Mouse (Mus musculus) retina, postnatal 7 days (tissue): ENCODE data around the gene Pnpla5.
"Not testable (repeated sequence)": the region's sequence is repeated elsewhere in the genome, so short reads cannot be mapped to it uniquely, and the experiment has no call there.

ENCODE experiments used
- DNase-seq: peaks from one replicate; pipeline ENCODE4 v3.0.0-alpha.2; 2012; ENCODE audit warnings: low read depth, low spot score

Pnpla5 gene

DNA sequence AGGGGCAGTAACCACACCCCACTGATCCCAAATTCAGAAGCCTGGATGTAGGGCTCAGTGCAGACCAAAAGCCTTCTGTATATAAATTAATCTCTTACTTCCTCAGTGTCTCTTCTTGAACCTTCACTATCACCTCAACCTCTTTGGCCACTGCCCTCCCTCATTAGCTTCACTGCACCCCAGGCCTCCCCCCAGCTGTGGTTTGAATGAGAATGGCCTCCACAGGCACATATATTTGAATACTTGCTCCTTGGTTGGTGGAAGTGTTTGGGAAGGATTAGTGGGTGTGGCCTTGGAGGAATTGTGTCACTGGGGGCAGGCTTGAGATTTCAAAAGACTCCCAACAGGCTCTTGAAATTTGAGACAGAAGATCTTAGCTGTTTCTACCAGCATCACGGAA is 6.5 kb downstream of the Pnpla5 start:
- DNase-seq: no peak

DNA sequence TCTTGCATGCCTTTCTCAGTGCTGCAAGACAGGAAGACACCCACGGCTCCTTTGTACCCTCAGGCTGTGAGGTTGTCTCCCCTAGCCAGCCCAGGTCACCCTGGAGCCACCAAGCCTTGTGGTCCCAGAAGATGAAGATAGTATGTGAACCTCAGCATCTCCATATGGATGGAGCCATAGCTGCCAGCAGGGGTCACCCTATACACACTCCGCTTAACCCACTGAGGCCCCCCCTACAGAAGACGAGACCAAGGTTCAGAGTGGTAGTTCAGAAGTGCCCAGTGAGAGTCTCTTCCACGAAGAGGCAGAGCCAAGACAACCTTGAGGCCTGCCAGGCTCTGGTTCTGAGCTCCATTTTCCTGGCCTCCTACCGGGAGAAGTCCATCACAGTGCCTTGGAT is 7.2 kb downstream of the Pnpla5 start:
- DNase-seq: no peak

DNA sequence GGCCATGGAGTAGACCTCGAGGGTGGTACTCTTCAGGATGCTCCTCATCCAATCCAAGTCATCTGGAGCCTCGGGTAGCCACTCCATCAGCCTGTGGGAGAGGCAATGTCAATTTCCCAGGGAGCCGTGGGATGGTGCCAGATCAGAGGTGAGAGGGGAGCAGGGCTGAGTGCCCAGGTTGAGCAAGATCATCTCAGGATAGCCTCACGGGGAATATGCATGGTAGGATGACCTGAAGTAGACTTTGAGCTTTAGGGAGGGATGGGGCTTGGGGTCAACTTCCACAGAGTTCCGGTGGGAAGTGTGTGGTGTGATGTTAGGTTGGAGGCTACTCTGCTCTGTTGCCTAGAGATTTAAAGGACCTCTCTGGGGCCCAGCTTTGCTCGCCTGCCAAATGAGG is 9.1 kb downstream of the Pnpla5 start:
- DNase-seq: no peak

DNA sequence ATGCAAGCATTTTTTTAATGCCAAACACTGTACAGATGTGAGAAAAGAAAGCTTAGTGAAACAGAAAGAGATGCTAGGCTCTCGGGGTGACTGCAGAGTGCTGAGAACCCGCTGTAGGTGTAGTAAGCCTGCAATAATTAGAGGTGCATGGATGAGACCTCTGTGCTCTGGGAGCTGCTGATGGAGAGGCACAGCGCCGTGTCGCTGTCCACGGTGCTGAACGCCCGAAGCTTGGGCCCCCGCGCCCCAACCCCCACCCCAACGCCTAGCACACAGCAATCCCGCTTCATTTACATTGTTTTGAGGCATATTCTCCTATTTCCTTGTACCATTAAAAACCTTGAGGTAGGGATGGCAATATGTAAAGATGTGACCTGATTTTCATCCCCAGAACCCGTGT is 14.1 kb downstream of the Pnpla5 start:
- no peak for DNase-seq

DNA sequence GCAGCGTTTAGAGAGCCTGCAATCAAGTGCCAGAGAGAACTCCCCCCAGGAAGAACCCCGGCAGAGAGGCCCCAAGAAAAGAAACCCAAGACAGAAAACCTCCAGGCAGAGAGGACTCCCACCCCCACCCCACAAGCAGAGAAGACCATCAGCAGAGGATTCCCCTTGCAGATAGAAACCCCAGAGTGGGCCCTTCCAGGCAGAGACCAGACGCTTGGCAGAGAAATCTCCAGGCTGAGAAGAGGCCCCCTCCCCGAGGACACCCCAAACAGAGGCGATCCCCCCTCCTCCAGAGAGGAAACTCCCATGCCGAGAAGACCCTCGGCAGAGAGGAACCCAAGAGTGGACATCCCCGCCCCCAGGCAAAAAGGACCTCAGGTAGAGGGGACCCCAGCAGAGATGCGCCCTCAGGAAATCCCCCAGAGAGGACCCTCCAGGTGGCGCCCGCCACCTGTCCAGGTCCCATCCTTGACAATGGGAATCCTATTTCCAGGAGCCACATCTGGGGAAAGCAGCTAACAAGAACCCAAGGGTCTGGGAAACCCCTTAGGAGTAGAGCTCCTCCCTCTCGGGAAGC is 17.0 kb downstream of the Pnpla5 start:
- DNase-seq: no peak

DNA sequence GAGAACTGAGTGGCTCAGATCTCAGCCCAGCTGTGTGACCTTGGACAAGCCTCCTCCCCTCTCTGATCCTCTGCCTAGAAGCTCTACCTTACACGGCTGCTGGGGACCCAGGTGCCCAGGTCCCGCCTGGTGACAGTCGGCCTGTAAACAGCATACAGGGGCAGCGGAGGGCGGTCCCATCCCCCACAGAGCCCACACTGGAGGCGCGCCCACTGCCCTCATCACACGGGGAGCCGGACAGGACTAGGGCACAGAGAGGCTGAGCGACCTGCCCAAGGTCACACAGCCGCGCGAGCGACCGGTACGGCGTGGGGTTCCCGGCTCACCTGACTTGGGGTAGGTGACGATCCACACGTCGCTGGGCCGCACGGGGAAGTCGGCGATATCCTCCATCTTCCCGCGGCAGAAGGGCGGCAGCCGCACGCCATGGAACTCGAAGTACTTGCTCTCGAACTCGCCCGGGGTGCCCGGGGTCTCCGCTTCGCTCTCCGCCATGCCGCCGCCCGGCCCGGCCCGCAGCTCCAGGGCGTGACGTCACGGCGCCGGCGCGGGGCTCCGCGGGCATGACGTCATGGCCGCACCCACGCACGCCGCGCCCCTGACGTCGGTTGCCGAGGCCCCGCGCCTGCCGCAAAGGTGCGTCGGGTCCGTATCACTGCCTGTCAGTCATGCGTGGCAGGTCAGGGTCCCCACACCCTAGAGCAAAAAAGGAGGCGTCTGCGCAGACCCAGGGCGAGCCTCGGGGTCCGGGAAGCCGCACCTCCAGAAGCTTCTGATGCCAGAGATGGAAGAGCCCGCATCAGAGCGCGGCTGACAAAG is 17.7 kb downstream of the Pnpla5 start, which contains the start of gene Sult4a1:
Gene Sult4a1 (minus strand): TSS at position 650 of the 819 bp plus-strand sequence.
- no peak for DNase-seq

DNA sequence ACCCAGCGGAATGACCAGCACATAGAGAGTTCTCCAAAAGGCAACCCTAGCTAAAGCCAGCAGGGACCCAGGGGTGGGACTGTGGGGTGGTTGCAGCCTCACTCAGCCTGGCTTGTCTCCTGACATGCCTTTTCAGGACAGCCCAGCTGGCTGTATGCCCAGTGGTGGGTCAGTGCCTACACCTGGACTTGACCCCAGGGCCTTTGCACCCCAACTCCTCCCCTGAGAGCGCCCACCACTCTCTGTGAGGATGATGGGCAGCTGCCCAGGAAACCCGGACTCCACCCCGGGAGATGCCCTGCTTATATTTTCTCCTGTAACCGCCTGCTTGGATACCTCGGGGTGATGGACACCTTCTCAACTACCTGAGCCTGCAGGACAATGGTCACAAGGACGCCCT is 18.3 kb downstream of the Pnpla5 start:
- DNase-seq: no peak

DNA sequence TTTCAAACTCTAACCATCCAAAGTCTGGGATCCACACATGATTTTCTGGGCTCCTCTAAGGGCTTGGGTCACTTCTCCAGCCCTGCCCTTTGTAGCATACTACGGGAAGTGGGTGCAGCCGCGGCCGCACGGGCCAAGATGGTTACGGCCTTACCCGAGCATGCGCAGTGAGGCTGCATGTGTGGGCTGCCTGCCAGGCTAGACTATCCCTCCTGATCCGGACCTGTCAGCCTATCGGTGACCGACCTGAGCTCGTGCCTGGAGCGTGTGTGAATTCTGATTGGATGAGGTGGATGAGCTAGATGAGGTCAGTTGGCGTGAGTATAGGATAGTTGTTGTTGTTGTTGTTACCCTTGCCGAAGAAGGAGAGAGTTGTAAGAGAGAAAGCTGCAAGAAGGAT is 25.4 kb downstream of the Pnpla5 start:
- not testable (repeated sequence) for DNase-seq

DNA sequence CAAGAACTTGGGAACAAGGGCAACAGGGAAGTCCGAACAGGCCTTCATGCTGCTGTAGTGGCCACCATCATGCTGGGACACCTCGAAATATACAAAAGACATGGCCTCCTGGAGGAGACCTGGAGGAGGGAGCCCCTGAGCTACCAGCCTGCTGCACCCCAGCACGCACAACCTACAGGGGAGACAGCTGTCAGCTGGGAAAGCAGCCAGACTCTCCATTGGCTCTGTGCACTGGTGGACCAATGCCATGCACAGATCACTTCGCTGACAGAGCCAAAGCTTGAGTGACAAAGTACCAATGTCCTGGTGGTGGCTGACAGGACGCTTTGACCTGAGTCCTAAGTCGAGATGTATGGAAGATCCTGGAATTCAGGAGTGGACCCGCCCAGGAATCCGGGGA is 26.9 kb downstream of the Pnpla5 start:
- no peak for DNase-seq

DNA sequence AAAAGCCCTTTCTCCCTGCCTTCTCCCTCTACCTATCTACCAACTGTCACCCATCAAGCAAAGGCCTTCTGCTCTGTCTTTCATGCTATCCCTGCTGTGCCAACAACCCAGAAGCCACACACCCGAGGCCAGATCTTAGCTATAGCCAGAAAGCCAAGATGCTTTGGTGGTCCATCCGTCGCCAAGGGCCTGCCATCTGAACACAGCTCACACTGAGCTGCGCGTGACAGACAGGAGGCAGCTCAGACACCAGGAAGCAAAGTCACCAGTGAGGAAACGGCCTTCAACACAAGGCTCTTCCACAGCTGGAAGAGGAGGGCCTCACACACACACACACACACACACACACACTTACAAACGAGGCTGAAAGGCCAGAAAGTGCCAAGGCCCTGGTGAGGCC is 28.1 kb downstream of the Pnpla5 start:
- DNase-seq: no peak

DNA sequence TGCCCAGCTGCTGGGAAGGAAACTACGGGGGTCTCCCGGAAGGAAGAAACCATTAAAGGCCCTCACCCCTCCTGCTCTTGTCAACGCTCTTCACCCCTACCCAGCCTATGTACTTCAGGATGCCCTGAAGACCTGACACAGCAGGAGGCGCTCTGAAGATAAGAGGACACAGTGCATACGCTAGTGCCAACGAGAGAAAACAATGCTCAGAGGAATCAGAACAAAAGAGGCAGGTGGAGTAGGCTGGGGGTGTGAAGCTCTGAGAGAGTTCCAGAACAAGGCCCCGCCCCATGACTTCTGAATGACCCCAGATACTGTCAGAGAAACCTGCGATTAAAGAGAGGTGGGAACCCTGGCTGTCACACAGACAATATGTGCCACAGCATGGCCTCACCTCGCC is 36.2 kb downstream of the Pnpla5 start:
- no peak for DNase-seq

DNA sequence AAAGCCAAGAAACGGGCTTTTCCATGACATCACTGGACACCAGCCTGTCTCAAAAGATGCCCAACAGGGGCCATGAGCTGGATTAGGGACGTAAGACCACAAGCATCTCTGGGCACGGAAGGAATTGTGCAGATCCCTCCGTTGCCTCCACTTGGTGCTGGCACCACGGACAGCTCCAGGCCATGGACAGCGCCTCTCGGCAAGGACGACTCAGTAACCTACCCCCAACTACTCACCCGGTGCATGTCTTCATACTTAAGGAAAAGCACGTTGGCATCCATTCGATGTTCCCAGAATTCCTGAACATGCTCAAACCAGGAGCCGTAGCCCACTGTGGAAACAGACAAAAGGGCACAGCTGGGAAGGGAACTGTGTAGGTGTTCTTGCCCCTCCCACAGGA is 36.6 kb downstream of the Pnpla5 start:
- DNase-seq: no peak

DNA sequence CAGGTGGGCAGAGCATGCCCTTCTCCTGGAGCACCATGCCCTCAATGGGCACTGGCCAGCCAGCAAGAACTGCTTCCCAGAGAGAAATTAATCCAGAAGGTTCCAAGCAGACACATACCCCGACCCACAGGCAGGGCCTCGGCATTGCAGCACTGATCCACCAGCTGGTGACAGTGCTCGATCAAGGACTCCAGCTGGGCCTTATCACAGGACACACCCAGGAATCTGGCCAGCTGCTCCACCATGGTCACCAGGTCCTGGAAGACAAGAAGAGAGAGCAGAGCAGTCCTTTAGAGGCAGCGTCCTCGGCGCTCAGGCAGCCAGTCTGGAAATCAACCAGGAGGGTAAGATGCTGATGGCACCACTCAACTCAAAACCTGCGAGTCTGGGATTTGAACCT is 42.9 kb downstream of the Pnpla5 start:
- no peak for DNase-seq

DNA sequence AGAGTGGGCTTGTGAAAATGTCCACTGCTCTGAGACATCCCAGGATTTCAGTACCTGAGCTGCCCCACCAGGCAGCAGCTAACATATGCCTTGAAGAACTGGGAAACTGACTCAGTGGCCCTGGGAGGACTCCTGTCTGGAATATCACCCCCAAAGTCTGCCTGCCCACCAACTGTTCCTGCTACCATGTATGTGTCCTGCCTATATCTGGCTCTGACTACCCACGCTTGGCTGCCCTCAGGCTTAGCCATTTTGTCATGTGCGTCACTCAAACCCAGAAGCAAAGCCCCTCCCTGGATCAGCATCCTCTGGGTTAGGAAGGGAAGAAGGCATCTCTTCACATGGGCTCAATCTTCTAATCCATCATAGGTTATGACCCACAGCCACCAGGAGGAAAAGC is 43.5 kb downstream of the Pnpla5 start:
- no peak for DNase-seq

DNA sequence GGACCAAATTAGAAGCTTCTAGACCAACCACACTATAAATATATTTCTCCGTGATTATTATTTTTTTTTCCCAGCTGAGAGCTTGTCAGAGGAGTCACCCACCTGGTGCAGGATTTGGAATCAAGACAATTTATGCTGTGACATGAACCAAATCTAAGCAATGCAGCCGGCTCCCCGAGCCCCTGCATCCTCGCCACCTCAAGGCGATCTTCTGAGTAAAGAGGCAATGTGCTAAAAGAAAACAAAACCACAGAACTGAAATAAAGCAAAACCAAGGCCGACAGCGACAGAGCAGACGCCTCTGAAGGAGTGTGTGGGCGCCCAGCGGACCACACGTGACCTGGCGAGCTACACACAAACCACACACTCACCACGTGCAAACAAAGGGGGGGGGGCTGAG is 44.3 kb downstream of the Pnpla5 start:
- DNase-seq: no peak

DNA sequence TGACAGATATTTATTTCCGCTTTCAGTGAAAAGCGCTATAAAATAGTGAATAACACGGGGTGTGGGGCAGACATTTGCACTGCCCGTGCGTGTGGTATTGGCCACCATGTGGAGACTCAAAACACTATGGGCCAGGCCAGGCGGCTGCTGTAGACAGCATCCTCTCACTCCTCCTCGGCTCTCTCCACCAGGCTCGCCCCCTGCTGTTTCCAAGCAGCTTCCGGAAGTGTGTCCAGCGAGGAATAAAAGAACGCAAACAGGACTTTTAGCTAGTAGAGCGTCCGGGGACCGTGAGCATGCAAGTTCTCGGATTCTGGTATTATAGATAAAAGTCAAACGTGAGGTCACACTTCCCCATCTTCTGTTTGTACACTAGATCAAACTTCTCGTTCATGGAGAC is 45.8 kb downstream of the Pnpla5 start:
- no peak for DNase-seq

DNA sequence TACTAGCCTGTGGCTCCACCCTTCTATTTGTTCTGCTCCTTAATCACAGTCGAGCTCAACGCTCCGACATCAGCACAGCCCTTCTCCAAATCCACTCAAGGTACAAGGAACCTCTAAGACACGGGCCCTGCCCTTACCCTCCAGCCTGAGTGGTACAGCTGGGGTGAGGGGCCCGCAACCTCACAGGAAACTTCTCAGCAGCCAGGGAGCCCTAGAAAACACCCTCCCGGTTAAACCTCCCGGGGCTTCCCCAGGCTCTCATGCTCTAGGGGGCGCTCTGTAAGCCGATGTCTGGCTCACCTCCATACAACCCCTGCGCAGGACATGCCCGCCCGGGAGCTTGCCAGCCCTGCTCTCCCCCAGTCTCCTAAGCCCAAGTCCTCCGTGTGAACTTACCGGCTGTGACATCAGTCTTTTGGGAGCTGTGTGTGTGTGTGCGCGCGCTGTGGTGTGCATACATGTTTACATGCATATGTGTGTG is 48.2 kb downstream of the Pnpla5 start:
- DNase-seq: no peak

DNA sequence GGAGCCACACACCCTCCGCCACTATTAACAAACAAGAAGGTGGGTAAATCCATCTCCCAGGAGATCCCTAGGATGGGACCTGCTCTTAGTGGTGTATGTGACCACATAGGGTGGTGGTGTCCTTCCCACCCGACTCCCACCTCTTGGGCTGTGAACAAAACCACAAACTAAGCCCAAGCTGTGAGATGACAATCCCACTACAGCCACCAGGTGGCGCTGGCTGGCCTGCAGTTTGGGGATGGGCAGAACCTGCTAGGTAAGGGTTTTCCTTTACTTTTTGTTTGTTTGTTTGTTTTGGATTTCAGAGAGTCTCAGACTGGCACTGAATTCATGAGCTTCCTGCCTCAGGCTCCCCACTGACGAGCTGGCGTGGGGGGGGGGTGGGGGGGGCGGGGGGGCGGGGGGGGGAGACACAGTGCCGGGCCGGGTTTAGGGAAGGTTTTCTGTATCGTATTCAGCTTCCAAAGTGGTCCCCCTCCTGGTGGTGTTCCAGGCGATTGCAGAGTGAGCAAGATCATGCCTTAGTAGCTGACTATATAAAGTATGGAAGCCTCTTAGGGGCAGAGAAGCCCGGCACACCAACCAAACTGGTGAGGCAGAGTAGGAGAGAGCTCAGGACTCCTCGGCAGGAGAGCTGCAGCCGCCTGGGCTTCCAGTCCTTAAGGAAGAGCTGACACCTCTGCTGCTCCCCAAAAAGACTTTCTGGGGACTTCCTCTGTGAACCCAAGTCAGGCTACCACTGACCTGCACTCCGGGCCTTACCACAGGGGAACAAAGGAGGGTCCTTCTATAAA is 48.9 kb downstream of the Pnpla5 start:
- DNase-seq: peak; percentile 64

DNA sequence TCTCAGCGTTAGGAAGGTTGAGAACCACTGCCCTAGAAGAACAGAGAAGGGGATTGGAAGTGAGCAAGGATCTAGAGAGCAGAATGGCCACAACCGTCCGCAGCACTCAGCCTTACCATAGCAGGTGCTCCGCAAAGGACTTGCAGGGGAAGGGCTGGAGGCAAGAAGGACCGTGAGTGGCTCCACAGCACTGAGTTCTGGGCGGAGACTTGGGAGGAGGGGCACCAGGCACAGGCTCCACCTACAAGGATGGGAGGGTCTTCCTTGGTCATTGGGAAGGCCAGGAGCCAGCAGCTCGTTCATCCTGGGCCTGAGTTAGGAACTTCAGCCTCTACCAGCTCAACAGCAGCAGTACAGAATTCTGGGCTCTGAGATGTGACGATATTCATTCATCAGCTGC is 49.9 kb downstream of the Pnpla5 start:
- DNase-seq: no peak

DNA sequence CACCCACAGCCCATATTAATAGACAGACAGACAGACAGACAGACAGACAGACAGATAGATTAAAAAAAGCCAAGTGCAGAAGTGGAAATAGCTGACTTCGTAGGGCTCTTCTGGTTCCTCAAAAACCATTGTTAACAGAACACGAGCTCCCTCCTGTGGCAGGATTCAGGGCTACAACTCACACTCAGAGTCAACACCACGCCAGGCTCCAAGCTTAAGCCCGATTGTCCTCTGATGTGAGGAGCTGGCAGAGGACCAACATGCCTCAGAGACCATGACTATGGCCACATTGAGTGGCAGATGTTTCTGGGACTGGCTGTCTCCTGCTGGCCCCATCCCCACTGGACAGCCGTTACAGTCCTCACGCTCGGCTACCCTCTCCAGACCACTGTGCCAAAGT is 50.7 kb downstream of the Pnpla5 start:
- peak; percentile 72 for DNase-seq

DNA sequence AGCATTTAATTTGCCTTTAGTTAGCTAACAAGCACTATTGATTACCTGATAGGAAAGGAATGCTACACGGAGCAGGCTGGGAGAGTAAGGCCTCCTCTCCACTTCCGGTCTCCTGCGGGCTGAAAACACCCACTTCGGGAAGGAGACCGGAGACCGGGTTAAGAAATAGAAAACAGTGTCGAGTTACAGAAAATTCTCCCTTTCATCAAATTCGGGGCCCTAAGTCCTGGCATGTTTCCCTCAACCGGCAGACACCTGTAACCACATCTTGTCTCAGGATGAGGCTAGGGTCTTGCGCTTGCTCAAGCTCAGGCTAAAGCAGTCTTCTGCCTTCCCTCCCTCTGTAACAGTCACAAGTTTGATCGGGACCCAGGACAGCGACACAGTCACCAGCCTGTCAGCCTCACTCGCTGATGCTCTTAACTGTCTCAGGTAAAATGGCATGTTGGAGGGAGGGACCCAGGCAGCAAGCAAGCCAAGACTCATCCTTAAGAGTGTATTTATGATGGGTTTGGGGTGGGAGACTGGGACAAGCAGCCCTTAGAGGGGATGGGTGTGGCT is 52.8 kb downstream of the Pnpla5 start:
- DNase-seq: no peak

DNA sequence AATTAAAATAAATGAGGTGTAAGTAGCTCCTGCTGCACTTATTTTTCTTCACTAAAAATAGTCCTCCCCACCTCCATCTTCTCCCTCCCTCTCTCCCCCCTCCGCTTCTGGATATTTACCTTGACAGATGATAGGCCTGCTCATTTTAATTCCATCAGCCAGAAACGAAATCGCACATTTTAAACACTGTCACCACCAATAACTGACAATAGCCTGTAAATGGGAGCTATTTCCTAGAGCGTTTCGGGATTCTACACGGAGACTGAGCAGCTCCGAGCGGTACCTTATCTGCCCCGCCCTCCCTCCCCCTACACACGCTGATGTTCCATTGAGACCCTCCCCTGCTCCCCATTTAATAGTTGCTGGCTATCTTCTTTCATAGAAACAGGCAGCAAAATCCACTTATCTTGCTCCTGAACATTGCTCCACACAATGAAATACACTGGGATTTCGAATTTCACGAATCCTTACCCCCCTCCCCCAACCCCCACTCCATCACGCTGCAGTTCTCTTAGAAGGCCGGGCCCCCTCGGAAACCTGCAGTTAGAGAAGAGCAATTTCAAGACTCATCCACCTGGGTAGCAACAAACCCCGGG is 53.4 kb downstream of the Pnpla5 start:
- DNase-seq: no peak
